Mouse (Mus musculus): ENCODE data around the gene Ablim1.
A peak's percentile ranks its signal among the peaks of the same experiment; 100 is the strongest.

- TF ChIP-seq CTCF (IDR thresholded peaks at IDR 0.05; ENCODE audit: borderline replicate concordance, insufficient read depth, low read depth, low read length) (peak; percentile 31; the same call in 1 of the 2 replicates), POLR2A (IDR thresholded peaks at IDR 0.05; ENCODE audit: borderline replicate concordance, insufficient read depth, low read length) (peak; percentile 62)
Observed at GRCm38 (mm10) chr19:57314346-57315012, at the start of gene Ablim1.

Measured in cerebellum, adult 2 months (tissue).